Mouse (Mus musculus) hindbrain, embryonic 12.5 days (tissue): ENCODE data around the gene Fgf13. TPM values are rescaled to one million over a fixed set of nuclear protein-coding genes. Genes with fewer than 3 reads are reported as not detected.

ENCODE experiments used
- ATAC-seq: fragments of 200-750 bp; cut with Nextera tagmentation; 2 replicates; pipeline ENCODE4 v1.8.0; 2017; ENCODE audit warnings: moderate TSS enrichment; ENCODE audit not compliant: low FRiP score
- H3K27ac ChIP-seq: fragments of 300-500 bp; sonication (generic); 2 replicates; pipeline ENCODE4 v1.5.1; 2016; ENCODE audit warnings: mild to moderate bottlenecking
- H3K27me3 ChIP-seq: fragments of 300-500 bp; sonication (generic); 2 replicates; pipeline ENCODE4 v1.6.1; 2016; ENCODE audit warnings: mild to moderate bottlenecking
- H3K36me3 ChIP-seq: fragments of 300-500 bp; sonication (generic); 2 replicates; pipeline ENCODE4 v1.6.1; 2016; ENCODE audit warnings: mild to moderate bottlenecking
- H3K4me1 ChIP-seq: fragments of 300-500 bp; sonication (generic); 2 replicates; pipeline ENCODE4 v1.6.1; 2016
- H3K4me2 ChIP-seq: fragments of 300-500 bp; sonication (generic); replicated peaks from 2 replicates; pipeline ENCODE4 v1.6.1; 2016; ENCODE audit warnings: mild to moderate bottlenecking
- H3K4me3 ChIP-seq: fragments of 300-500 bp; sonication (generic); 2 replicates; pipeline ENCODE4 v1.5.1; 2016; ENCODE audit warnings: mild to moderate bottlenecking
- H3K9ac ChIP-seq: fragments of 300-500 bp; sonication (generic); 2 replicates; pipeline ENCODE4 v1.6.1; 2016; ENCODE audit warnings: mild to moderate bottlenecking, moderate library complexity
- H3K9me3 ChIP-seq: fragments of 300-500 bp; sonication (generic); replicated peaks from 2 replicates; pipeline ENCODE4 v1.6.1; 2016; ENCODE audit warnings: mild to moderate bottlenecking
- WGBS: fragments of 180-500 bp; shearing (Covaris S2); methylation state at CpG from one replicate; pipeline ENCODE4 v1.1.7; 2016; 5-methylcytosine and 5-hydroxymethylcytosine counted together
- polyA plus RNA-seq: library from polyadenylated mRNA; unstranded; fragments of >200 nt; fragmentation: Nextera tagmentation; extraction: Ambion mirVana; gene quantifications from 2 replicates; pipeline ENCODE4 v1.2.1, GENCODE M21; 2016

The Fgf13 gene
- polyA plus RNA-seq, 1 experiment from 2014 or later = 77.5 TPM

DNA sequence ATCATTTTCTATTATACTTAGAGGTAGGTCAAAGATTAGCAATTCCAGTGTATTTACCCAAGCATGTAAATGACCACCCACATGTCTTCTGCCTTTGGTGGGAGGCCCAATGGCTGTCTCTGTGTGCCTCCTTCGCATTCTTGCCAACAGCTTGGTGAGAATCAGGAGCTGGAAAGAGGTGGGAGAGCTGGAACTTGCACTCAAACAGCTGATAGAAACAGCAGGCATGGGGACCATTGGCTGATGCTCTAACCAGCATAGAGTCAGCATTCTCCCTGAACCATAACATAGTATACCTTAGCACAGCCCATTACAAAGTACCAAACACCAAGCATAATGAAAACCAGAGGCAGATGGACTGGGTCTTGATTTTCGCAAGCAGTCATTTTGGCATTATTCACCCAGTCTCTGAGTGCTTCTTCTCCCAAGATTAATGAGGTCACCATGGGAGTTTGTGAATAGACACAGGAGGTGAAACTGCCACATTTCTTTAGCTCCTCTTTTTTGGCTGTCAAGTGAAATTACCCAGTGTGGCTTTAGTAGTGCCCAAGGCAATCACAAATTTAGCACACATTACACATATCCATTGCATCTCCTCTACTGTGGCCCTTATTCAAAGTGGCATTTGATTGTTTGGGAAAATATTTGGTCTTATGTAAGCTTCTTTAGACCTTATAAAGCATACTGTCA is 165.1 kb downstream of the Fgf13 start:
- no peak overlapping the region for H3K27ac ChIP-seq
- H3K4me3 ChIP-seq = no peak overlapping the region
- H3K4me1 ChIP-seq = no peaks in the 10 kb centered on the region
- H3K9me3 ChIP-seq = no peaks in the 10 kb centered on the region
- H3K9ac ChIP-seq = no peak overlapping the region
- H3K27me3 ChIP-seq = no peaks in the 10 kb centered on the region
- no peak overlapping the region for H3K4me2 ChIP-seq
- 81% methylated on average over 2 of the region's 2 CpGs for WGBS
- no peaks in the 10 kb centered on the region for H3K36me3 ChIP-seq
- no peak for ATAC-seq

DNA sequence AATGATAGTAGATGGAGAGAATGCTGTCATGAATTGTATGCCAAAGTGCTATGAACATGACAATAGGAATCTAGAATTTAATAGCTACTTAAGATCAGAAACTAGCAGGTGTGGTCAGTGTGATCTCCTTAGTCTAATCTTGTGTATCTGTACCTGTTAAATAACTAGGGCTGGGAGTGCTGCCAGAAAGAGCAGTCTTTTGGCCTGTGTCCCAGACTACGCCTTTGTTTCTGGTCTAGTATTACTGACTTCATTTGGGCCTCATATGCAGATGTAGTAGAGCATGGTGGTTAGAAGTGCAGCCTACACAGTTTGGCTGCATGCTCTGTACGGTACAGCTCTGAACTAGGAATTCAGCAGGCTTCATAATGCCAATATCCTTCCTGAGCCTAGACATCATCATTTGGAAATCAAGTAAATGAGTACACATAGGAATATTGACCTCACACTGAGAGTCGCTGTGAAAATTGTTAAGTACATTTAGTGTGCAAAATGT is 276.9 kb downstream of the Fgf13 start:
- ATAC-seq = no peak
- Histone ChIP-seq H3K4me2 (no peak overlapping the region), H3K4me3 (no peak overlapping the region), H3K4me1 (no peaks in the 10 kb centered on the region), H3K36me3 (no peaks in the 10 kb centered on the region), H3K27ac (no peak overlapping the region), H3K27me3 (no peaks in the 10 kb centered on the region), H3K9me3 (no peaks in the 10 kb centered on the region), H3K9ac (no peak overlapping the region)
- 92% methylated on average over 3 of the region's 3 CpGs for WGBS

DNA sequence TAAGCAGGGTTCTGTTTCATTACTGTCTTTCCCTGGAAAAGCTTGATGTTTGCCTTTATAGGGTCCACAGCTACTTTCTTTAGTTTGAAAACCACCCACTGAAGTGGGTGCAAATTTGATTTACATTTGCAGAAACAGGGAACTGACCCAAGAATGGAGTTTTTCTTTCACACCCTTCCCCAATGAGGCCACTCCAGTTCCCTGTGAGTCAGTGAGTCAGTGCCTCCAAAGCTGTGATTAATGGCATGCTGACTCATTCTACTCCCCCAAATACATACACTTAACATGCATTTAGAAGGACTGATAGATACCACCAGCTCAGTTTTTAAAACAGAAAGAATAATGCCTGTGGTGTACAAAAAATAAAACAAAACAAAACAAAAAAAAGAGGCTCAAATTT is 316.3 kb downstream of the Fgf13 start:
- no peak overlapping the region for H3K4me2 ChIP-seq
- no peaks in the 10 kb centered on the region for H3K9me3 ChIP-seq
- no peak overlapping the region for H3K9ac ChIP-seq
- no peaks in the 10 kb centered on the region for H3K27me3 ChIP-seq
- no peak overlapping the region for H3K27ac ChIP-seq
- no peak for ATAC-seq
- H3K4me1 ChIP-seq = no peaks in the 10 kb centered on the region
- no peaks in the 10 kb centered on the region for H3K36me3 ChIP-seq
- H3K4me3 ChIP-seq = no peak overlapping the region

DNA sequence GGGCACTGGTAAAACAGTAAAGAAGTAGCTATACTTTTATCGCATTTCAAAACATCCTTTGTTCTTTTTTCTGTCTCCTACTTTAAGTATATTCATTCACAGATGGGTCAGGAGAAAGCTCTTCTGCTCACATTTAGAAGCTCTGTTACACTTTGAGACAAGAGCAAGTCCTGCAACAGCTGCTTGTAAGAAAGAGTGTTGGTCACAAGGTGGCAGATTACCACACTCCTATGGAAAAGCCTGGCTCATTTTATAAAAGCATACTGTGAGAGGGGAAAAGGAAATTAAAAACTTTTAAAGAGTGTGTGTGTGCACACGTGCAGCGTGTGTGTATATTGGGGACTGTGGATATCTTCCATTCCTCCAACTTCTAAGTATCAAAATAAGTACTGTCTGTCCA is 324.1 kb downstream of the Fgf13 start:
- 72% methylated on average over 3 of the region's 3 CpGs for WGBS
- no peak for ATAC-seq
- Histone ChIP-seq H3K27me3 (no peaks in the 10 kb centered on the region), H3K4me1 (no peaks in the 10 kb centered on the region), H3K4me3 (no peak overlapping the region), H3K36me3 (no peaks in the 10 kb centered on the region), H3K4me2 (no peak overlapping the region), H3K9ac (no peak overlapping the region), H3K27ac (no peak overlapping the region), H3K9me3 (no peaks in the 10 kb centered on the region)

GRCm38 (mm10) chrX:59243176-59243575 is 324.7 kb downstream of the Fgf13 start:
- no peak for ATAC-seq
- Histone ChIP-seq H3K27me3 (no peaks in the 10 kb centered on the region), H3K9ac (no peak overlapping the region), H3K36me3 (no peaks in the 10 kb centered on the region), H3K27ac (no peak overlapping the region), H3K4me3 (no peak overlapping the region), H3K4me1 (no peaks in the 10 kb centered on the region), H3K4me2 (no peak overlapping the region), H3K9me3 (no peaks in the 10 kb centered on the region)
- 84% methylated on average over 3 of the region's 3 CpGs for WGBS

DNA sequence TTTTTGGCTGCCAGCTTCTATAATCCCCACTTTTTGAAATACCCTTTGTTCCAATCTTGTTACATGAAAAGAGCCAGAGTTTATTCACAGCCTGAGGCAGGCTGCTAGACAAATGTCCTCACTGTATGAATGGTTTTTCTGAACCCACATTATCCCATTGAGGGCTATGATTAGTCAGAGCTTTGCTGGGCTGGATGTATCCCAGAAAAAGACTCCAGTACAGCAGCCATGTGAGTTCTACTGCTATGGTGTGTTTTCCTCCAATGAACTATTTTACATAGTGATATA is 326.5 kb downstream of the Fgf13 start:
- no peak for ATAC-seq

DNA sequence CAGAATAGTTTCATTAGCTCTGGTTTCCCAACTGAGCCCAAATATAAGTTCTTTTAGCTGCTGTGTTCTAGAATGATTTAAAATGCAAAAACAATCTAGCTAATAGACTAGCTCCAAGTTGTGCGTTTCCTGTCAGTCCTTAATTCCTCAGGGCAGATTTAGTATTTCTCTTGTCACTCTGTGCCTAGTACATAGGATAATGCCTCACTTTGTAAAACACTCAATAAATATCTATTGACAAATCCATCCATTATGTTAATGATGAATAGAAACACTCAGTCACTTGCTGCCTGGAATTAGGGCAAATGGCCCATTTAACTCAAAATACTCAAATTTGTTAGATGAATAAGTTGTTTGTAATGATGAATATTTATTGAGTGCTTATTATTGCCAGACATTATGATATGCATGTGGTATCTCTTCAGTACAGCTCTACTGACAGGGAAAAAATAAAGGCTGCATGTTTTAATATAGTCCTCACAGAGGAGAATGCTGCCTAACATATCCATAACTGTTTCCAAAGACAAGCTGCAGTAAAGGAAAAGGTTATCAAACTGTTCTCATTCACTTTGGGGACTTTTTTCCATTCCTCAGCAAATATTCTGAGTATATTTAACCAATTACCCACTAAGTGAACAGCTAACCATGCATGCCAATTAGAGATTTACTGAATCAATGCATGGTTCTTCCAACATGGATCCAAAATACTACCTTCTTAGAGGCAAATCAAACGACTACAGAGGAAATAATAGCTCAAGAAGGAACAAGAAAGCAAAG is 327.0 kb downstream of the Fgf13 start:
- H3K9me3 ChIP-seq = no peaks in the 10 kb centered on the region
- WGBS = 42% methylated on average over 2 of the region's 2 CpGs
- no peak for ATAC-seq
- no peak overlapping the region for H3K9ac ChIP-seq
- no peaks in the 10 kb centered on the region for H3K36me3 ChIP-seq
- no peak overlapping the region for H3K4me2 ChIP-seq
- no peaks in the 10 kb centered on the region for H3K27me3 ChIP-seq
- H3K4me1 ChIP-seq = no peaks in the 10 kb centered on the region
- no peak overlapping the region for H3K27ac ChIP-seq
- no peak overlapping the region for H3K4me3 ChIP-seq

More for the DNA sequence above, 326.5 kb downstream of the Fgf13 start:
- Histone ChIP-seq H3K4me2 (no peak overlapping the region), H3K9ac (no peak overlapping the region), H3K36me3 (no peaks in the 10 kb centered on the region), H3K27ac (no peak overlapping the region), H3K27me3 (no peaks in the 10 kb centered on the region), H3K4me1 (no peaks in the 10 kb centered on the region), H3K4me3 (no peak overlapping the region), H3K9me3 (no peaks in the 10 kb centered on the region)

DNA sequence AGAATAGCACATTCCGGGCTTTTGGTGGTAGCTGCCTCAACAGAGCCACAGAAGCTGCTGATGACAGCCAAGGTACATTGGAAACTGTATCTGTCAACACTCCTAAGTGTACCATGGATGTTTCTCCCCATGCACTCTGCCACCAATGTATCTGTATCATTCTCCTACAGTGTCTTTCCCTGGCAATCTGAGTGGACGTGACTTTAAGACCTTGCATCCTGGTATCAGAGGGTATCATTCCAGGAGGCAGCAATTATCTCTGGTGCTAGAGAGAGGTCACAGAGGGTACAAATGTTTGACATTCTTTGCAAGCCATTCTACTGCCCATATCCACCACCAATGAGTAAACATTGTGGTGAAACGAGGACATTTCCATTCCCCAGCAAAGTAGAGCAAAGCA is 347.2 kb downstream of the Fgf13 start:
- no peak overlapping the region for H3K4me3 ChIP-seq
- H3K4me2 ChIP-seq = no peak overlapping the region
- no peaks in the 10 kb centered on the region for H3K4me1 ChIP-seq
- ATAC-seq = no peak
- no peaks in the 10 kb centered on the region for H3K27me3 ChIP-seq
- no peaks in the 10 kb centered on the region for H3K36me3 ChIP-seq
- 71% methylated on average over 3 of the region's 3 CpGs for WGBS
- H3K9ac ChIP-seq = no peak overlapping the region
- H3K27ac ChIP-seq = no peak overlapping the region
- H3K9me3 ChIP-seq = no peaks in the 10 kb centered on the region

- Histone ChIP-seq H3K4me3 (no peak overlapping the region), H3K36me3 (no peaks in the 10 kb centered on the region), H3K4me1 (no peaks in the 10 kb centered on the region), H3K9ac (no peak overlapping the region), H3K4me2 (no peak overlapping the region), H3K27me3 (no peaks in the 10 kb centered on the region), H3K9me3 (no peaks in the 10 kb centered on the region), H3K27ac (no peak overlapping the region)
- no peak for ATAC-seq
Measured at GRCm38 (mm10) chrX:59201146-59201545, 366.7 kb downstream of the Fgf13 start.

GRCm38 (mm10) chrX:59194149-59194548 is 373.7 kb downstream of the Fgf13 start:
- Histone ChIP-seq H3K9me3 (no peaks in the 10 kb centered on the region), H3K27me3 (no peaks in the 10 kb centered on the region), H3K4me2 (no peak overlapping the region), H3K4me3 (no peak overlapping the region), H3K27ac (no peak overlapping the region), H3K4me1 (no peaks in the 10 kb centered on the region), H3K9ac (no peak overlapping the region), H3K36me3 (no peaks in the 10 kb centered on the region)
- WGBS = 81% methylated on average over 4 of the region's 4 CpGs
- ATAC-seq = no peak

GRCm38 (mm10) chrX:59186922-59187321 is 380.9 kb downstream of the Fgf13 start:
- Histone ChIP-seq H3K4me2 (no peak overlapping the region), H3K4me3 (no peak overlapping the region), H3K27ac (no peak overlapping the region), H3K36me3 (no peaks in the 10 kb centered on the region), H3K4me1 (no peaks in the 10 kb centered on the region), H3K27me3 (no peaks in the 10 kb centered on the region), H3K9me3 (no peaks in the 10 kb centered on the region), H3K9ac (no peak overlapping the region)
- ATAC-seq = no peak
- WGBS = 85% methylated on average over 4 of the region's 4 CpGs

DNA sequence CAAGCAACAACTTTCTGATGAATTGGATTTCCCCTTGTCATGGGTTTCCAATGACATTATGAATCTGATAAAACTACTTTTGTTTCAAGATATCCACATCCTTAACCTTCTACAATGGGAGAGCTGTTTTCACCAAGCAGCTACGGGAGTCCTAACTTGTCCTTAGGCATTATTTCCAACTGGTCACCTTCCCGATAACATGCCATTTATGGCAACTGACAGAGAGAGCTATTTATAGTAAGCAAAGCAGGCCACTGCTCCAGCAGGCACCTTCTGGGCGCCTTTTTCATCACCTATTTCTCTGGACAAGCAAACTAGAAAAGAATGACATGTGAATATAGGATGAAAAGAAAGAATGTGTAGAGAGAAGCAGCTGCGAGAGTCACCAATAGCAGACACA is 385.5 kb downstream of the Fgf13 start:
- Histone ChIP-seq H3K4me3 (no peak overlapping the region), H3K4me1 (peaks cover 3% of the 10 kb centered on the region; the same call in 1 of the 2 replicates), H3K4me2 (no peak overlapping the region), H3K27ac (no peak overlapping the region), H3K27me3 (no peaks in the 10 kb centered on the region), H3K9me3 (no peaks in the 10 kb centered on the region), H3K36me3 (no peaks in the 10 kb centered on the region), H3K9ac (no peak overlapping the region)
- ATAC-seq = no peak
- 60% methylated on average over 4 of the region's 4 CpGs for WGBS

GRCm38 (mm10) chrX:59179627-59180026 is 388.2 kb downstream of the Fgf13 start:
- 64% methylated on average over 4 of the region's 4 CpGs for WGBS
- Histone ChIP-seq H3K27ac (peak overlapping the region; percentile 40; the same call in 1 of the 2 replicates), H3K27me3 (no peaks in the 10 kb centered on the region), H3K4me3 (no peak overlapping the region), H3K9me3 (no peaks in the 10 kb centered on the region), H3K9ac (no peak overlapping the region), H3K36me3 (no peaks in the 10 kb centered on the region), H3K4me2 (no peak overlapping the region), H3K4me1 (peaks cover 3% of the 10 kb centered on the region; the same call in 1 of the 2 replicates)
- ATAC-seq = peak; percentile 29
